Mouse (Mus musculus): ENCODE results near the gene Glyctk.

The Glyctk gene

DNA sequence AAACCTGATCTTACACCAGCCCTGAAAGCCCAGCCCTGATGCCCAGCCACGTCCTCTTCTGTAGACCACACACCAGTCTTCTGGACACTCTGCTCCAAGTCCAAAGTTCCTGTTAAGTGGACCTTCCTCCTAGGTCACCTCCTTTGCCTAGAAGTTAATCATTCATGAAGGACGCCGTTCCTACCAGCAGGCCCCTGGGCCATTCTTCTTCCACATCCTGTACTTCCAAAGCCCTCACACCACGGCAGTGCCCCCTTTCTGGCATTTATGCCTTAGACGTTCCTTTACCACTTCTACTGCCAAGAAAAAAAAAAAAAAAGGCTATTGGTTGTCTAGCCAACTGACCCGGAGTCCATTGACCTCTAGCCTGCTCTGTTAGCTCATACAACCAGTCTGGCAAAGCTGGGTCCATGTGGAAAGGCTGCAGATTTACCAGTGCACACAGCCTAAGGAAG, at the start of gene Glyctk:
TSS of gene Glyctk (minus strand) at position 102 of the 455 bp plus-strand sequence.
- DNase-seq (ENCODE audit: low spot score), result no peak

DNA sequence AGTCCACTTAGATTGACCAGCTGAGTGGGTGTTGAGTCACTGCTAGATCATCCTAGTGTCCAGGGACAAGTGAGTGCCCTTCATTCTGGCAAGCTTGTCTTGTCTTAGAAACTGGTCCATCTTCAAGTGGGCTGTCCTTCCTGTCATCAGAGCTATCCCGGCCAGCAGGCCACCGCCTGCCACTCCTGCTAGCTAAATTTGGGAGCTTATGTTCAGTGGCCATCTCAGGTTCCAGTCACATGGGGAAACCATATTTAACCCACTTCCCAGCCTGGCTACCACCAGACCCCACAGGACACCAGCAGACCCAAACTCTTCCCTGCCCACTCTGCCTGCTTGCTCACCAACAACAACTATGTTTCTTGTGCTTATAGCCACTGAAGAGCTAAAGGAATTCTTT, 48.6 kb upstream of the Glyctk start:
- no peak for DNase-seq (ENCODE audit: low spot score)

- no peak for DNase-seq (ENCODE audit: low spot score)
Measured at GRCm38 (mm10) chr9:106205713-106206290, 47.9 kb upstream of the Glyctk start.

GRCm38 (mm10) chr9:106203990-106204851, 46.3 kb upstream of the Glyctk start:
- DNase-seq (ENCODE audit: low spot score), result no peak

GRCm38 (mm10) chr9:106202819-106203636, 45.1 kb upstream of the Glyctk start, which contains the start of gene Twf2:
Gene Twf2 (plus strand): TSS chr9:106203108.
- peak; percentile 69 for DNase-seq (ENCODE audit: low spot score)

DNA sequence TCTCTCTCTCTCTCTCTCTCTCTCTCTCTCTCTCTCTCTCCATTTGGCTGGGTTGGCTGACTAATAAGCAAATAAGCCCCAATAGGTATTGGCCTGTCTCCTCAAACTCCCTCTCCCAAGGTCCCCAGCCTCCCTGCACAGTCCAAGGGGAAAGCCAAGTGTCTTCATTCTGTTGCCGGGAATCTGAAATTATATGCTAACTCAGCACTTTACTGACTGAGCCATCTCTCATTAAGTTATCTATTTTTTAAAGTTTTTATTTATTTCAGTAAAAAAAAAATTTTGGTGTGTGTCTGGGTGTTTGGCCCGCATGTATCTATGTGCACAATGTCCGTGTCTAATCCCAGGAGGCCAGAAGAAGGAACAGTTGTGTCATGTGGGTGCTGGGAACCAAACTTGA, 44.0 kb upstream of the Glyctk start:
- no peak for DNase-seq (ENCODE audit: low spot score)

GRCm38 (mm10) chr9:106199535-106200272, 41.8 kb upstream of the Glyctk start, which contains the start of gene Ppm1m:
Gene Ppm1m (minus strand): TSS chr9:106199746.
- no peak for DNase-seq (ENCODE audit: low spot score)

DNA sequence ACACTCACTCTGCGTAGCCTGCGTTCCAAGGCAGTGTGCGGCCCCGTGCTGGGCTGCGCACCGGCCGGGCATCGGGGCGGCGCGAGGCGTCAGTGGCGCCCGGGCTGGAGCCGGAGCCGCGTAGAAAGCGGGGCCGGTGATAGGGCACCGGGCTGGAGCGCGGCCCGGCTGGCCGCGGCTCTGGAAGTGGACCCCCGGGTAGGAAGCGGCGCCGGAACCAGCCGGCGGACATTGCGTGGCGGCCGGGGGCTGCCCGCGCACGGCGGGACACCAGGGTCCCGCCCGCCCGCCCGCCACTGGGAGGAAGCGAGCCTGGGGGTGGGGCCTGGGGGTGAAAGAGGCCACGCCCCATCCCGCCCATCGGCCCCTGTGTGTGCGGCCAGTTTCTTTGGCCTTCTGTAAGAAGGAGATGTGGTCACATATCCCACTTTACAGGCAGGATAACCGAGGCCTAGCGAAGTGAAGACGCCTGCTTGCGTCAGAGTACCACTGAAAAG, 41.1 kb upstream of the Glyctk start:
- DNase-seq (ENCODE audit: low spot score), result no peak

DNA sequence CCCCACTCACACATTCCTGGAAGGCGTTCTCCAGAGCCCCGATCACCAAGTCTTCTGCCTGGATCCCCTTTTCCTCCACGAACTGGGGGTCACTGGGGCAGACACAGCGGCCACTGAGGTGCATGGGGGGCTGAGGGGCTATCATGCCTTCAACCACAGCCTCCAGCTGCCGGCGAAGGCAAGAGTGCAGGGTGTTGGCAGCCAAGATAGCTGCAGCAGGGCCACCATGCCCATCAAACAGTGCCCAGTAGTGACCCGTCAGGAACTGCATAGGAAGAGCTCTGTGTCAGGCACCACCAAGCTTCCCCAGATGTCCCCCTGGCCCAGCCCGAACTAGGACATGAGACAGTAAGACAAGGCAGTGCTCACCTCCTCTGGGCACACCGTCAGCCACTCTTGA, 39.8 kb upstream of the Glyctk start:
- DNase-seq (ENCODE audit: low spot score), result no peak

DNA sequence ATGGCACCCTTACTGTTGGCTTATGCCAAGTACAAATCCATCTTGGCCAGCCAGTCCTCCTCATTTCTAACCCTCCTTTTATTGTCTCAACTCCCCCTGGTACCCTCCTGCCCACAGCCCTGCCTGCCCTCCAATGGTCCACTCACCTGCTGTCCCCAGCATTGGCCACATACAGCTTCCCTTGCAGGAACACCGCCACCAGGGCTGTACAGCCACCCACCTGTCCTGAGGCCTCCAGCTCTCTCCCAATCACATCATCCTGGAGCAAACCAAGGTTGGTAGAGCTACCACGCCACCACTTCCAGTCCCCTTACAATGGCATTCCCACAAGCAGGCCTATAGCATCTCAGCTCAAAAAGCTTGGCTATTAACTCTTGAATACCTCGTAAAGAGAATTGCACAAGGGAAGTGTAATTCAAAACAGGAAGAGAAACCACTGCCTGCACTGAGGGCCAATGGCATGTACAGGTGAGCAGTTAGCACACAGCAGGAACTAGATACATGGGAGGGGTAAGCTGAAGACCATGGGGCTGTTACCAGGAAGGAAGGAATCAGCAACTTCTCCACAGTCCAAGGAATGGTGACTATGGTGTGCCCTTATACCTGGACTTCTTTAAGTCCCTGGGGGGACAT, 39.3 kb upstream of the Glyctk start:
- no peak for DNase-seq (ENCODE audit: low spot score)

DNA sequence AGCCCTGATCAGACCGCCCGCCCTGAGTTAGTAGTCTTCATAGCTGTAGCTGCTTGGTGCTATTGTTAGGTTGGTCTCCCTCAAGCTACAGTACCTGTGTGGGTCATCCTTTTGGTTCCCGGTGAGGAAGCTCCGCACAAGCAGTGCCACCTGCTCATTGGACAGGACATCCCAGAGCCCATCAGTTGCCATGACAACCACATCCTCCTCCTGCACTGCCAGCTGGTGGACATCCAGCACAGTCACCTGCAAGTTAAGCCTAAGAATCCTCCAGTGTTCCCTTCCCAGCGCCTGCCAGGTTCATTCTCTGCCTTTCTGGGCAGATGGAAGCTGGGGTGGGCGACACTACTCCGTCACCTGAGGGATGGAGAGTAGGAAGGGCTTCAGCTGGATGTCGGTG, 37.8 kb upstream of the Glyctk start:
- DNase-seq (ENCODE audit: low spot score), result no peak

- no peak for DNase-seq (ENCODE audit: low spot score)
Measured at GRCm38 (mm10) chr9:106193930-106194807, 36.2 kb upstream of the Glyctk start.

DNA sequence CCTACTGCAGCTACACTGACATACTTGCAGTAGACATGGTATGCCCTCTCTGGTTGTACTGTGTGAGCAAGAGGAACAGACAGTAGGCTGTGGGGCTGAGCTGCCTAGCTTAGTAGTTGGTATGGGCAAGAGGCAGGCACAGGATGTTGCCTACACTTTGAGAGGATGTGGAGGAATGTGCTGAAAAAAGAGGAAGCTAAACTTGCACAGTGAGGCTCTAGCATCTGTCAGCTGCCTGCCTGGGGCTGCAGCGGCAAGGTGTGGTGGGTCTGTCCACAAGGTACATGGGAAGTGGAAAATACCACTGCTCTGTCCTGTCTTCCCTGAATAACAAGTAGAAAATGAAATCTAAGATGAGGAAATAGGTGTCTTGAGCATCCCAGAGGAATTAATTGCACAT, 35.1 kb upstream of the Glyctk start:
- no peak for DNase-seq (ENCODE audit: low spot score)

DNA sequence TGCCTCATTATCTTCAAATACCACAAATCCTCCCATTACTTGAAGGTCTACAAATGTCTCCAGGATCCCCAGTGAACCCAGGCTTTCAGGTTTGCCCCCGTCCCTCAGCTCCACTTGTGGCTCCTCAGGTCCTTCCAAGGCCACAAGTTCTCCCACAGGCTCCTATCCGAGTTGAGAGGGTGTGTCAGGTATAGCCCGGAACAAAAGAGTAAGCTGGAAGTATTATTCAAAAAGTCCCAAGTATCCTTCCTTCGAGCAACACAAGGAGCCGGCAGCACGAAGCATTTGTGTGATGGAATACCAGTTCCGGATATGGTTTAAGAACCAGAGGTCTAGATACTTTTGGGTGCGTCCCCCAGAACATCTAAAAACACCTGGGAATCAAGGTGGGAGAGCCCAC, 34.1 kb upstream of the Glyctk start:
- DNase-seq (ENCODE audit: low spot score), result no peak

DNA sequence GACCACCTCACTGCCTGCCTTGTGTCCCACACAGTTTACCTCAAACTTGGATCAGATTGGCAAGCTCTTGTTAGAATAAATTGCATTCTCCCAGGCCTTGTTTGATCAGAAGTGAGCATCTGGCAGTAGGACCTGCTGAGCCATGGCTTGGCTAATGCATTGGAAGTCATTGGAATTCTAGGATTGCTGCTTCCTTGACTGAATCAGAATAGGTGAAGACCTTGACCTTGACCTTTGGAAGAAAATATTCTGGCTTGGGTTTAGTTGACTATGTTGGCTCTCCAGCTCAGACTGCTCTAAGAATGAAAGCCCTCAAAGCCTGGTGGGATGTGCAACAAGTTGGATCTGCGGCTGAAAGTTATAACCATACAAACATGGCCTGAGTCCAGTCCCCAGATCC, 33.4 kb upstream of the Glyctk start:
- DNase-seq (ENCODE audit: low spot score), result no peak

DNA sequence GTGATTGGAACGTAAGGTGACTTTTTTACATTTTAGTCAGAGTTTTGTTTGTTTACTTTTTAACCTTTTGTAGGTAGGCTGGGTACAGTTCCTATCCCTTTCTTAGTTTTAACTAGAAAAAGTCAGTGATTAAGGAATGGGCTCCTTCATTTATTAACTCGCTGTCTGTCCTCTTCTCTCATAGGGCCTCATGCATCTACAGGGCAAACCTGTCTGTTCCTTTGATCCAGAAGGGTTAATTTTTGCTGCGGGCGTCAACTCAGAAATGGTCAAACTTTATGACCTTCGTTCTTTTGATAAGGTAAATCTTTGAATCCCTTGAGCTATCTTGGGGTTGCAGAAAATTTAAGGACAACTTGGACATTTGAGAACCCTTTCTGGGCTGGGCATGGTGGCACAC, 26.1 kb upstream of the Glyctk start:
- DNase-seq (ENCODE audit: low spot score), result no peak

- DNase-seq (ENCODE audit: low spot score), result no peak
Measured at GRCm38 (mm10) chr9:106182146-106182545, 24.2 kb upstream of the Glyctk start.

- DNase-seq (ENCODE audit: low spot score), result no peak
Measured at GRCm38 (mm10) chr9:106179964-106180363, 22.0 kb upstream of the Glyctk start.

GRCm38 (mm10) chr9:106179454-106179853, 21.5 kb upstream of the Glyctk start:
- no peak for DNase-seq (ENCODE audit: low spot score)

DNA sequence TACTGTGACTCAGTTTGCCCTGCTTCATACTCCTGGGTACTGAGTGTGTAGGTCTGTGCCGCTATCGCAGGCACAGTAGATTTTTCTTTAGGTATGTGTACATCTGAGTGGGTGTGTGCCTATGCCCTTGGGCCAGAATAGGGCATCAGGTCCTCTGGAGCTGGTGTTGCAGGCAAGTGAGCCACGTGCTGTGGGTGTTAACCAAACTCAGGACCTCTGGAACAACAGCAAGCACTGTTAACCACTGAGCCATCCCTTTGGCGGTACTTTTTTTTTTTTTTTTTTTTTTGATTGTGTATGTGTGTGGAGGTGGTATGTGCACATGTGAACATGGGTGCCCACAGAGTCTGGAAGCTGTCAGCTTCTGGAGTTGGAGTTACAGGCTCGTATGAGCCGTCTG, 19.9 kb upstream of the Glyctk start:
- no peak for DNase-seq (ENCODE audit: low spot score)
